Mouse (Mus musculus) small intestine, adult 2 months (tissue): Measurements from ENCODE around the gene Fam71a.

Source experiments
- CTCF ChIP-seq: fragments of 200-500 bp; IDR thresholded peaks from 2 replicates; pipeline ENCODE4 v1.5.1; 2012; ENCODE audit warnings: low read depth, mild to moderate bottlenecking, control low read depth, inconsistent platforms, low read length, moderate library complexity, mixed read lengths; ENCODE audit not compliant: insufficient replicate concordance, insufficient read length; ENCODE audit errors: extremely low read depth
- POLR2A ChIP-seq: fragments of 200-500 bp; IDR thresholded peaks from 2 replicates; pipeline ENCODE4 v1.6.1; 2012; ENCODE audit warnings: low read depth, mild to moderate bottlenecking, control low read depth, inconsistent platforms, low read length, moderate library complexity

GRCm38 (mm10) chr1:191203496-191203895 is 38.9 kb upstream of the Fam71a start:
- no peak for TF ChIP-seq CTCF
- no peak for TF ChIP-seq POLR2A
